Mouse (Mus musculus): ENCODE results near the gene Vsnl1. TPM values are rescaled to one million over a fixed set of nuclear protein-coding genes. Genes with fewer than 3 reads are reported as not detected.

Gene Vsnl1
- total and polyA plus RNA-seq, 2 experiments from 2014 or later, result 208 to 288 TPM

DNA sequence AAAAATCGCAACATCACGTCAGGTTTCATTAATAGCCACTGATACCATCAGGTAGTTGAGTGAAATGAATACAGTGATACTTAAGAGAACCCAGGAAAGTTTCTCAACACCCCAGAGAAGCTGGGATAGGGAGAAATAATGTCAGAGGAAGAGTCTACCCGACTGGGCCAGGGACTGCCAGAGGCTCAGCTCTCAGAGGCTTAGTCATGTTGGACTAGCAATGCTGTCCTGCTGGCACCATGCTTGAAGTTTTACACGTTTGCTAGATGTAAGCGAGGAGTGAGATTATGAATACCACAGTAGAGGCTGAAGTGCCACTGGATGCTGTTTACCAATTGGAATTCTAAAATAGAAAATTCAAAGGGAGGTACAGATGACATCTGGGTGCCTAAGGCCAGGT is 39.4 kb downstream of the Vsnl1 start:
- Histone ChIP-seq H3K4me3 (ENCODE audit: low read depth, low read length) (no peak overlapping the region), H3K4me1 (ENCODE audit: insufficient read depth, low read length) (no peaks in the 10 kb centered on the region), H3K36me3 (ENCODE audit: insufficient read depth, low read length) (no peaks in the 10 kb centered on the region), H3K27ac (ENCODE audit: low read depth, low read length) (no peak overlapping the region), H3K4me2 (ENCODE audit: low read depth, low read length, poor library complexity, severe bottlenecking) (no peak overlapping the region), H3K27me3 (ENCODE audit: insufficient read depth, low read length) (no peaks in the 10 kb centered on the region), H3K9me3 (ENCODE audit: low read length) (no peaks in the 10 kb centered on the region), H3K9ac (replicated peaks; ENCODE audit: low read length, poor library complexity, severe bottlenecking) (no peak overlapping the region)
- DNase-seq (ENCODE audit: low spot score), result no peak
- 84% methylated on average over 5 of the region's 5 CpGs for WGBS
- ATAC-seq (ENCODE audit: low FRiP score), result no peak
- TF ChIP-seq CTCF (IDR thresholded peaks at IDR 0.05), result no peak

DNA sequence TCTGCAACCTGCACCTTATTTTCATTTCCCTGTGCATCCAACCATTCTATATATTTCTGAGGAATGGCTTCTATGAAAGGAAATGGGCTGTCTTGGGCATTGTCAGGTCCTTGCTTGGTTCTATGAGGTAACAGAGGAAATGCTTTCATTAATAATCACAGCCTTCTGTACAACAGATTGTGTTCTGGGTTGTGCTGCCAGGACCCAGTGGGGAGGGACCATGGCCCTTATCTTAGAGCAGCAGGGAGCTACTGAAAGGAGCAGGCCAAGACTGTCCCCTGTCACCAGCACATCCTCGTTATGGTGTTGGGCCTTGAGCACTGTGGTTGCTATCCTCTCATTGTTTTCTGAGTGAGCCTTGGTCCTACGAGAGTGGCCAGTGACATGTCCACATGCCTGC is 40.9 kb downstream of the Vsnl1 start:
- Histone ChIP-seq H3K4me2 (ENCODE audit: low read depth, low read length, poor library complexity, severe bottlenecking) (no peak overlapping the region), H3K9me3 (ENCODE audit: low read length) (no peaks in the 10 kb centered on the region), H3K9ac (replicated peaks; ENCODE audit: low read length, poor library complexity, severe bottlenecking) (no peak overlapping the region), H3K4me1 (ENCODE audit: insufficient read depth, low read length) (no peaks in the 10 kb centered on the region), H3K4me3 (ENCODE audit: low read depth, low read length) (no peak overlapping the region), H3K27ac (ENCODE audit: low read depth, low read length) (no peak overlapping the region), H3K36me3 (ENCODE audit: insufficient read depth, low read length) (no peaks in the 10 kb centered on the region), H3K27me3 (ENCODE audit: insufficient read depth, low read length) (no peaks in the 10 kb centered on the region)
- WGBS, result 82% methylated on average over 2 of the region's 2 CpGs
- TF ChIP-seq CTCF (IDR thresholded peaks at IDR 0.05), result no peak
- ATAC-seq (ENCODE audit: low FRiP score) (no peak), DNase-seq (ENCODE audit: low spot score) (no peak)

DNA sequence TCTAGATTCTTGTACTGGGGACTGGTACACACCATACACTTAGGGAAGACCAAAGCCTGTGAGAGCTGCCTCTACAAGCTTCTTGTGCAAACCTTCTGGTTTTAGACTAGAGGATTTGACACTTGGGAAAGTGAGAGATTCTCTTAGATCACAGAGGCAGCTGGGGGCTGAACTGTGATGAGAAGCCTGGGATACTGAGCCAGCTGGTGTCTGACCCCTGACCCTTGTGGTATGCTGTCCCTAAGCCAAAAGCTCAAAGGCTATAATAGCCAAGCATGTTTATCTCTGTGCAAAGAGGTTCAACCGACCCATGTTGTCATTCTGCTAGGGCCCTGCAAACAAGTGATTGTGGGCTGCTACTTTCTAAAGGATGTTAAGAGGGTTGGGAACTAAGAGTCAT is 43.9 kb downstream of the Vsnl1 start:
- Histone ChIP-seq H3K36me3 (ENCODE audit: insufficient read depth, low read length) (no peaks in the 10 kb centered on the region), H3K4me3 (ENCODE audit: low read depth, low read length) (no peak overlapping the region), H3K4me1 (ENCODE audit: insufficient read depth, low read length) (no peaks in the 10 kb centered on the region), H3K4me2 (ENCODE audit: low read depth, low read length, poor library complexity, severe bottlenecking) (no peak overlapping the region), H3K27ac (ENCODE audit: low read depth, low read length) (no peak overlapping the region), H3K27me3 (ENCODE audit: insufficient read depth, low read length) (no peaks in the 10 kb centered on the region), H3K9me3 (ENCODE audit: low read length) (no peaks in the 10 kb centered on the region), H3K9ac (replicated peaks; ENCODE audit: low read length, poor library complexity, severe bottlenecking) (no peak overlapping the region)
- ATAC-seq (ENCODE audit: low FRiP score) (no peak), DNase-seq (ENCODE audit: low spot score) (no peak)
- no peak for TF ChIP-seq CTCF (IDR thresholded peaks at IDR 0.05)
- WGBS, result 50% methylated on average over 1 of the region's 1 CpGs

DNA sequence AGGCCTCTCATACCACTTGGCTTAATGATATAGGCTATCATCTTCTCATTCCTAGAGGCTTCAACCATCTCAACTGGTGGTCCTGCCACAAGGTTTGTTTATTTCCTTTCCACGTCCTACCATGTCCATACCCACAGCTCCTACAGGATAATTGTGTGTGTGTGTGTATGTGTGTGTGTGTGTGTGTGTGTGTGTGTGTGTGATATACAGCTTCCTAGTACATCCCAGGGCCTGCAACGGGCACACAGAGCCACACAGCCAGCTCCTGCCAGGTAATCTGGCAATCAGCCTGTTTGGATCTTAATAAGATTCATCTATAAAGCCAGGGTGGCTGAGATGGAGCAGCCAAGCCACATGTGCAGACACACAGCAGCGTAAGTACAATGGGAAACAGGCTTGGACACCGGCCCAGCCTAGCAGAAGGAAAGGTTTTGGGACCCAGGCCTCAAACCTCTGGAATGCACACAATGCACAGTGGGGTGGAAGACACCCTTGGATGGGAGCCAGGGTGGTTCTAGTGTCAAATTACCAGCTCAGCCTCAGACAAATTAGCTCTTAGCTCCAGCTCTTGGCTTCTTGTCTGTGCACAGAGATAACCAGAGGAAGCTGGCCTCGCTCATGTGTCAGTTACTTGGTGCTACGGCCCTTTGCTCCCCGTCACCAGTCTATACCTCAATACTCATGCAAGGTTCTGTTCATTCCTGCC is 45.0 kb downstream of the Vsnl1 start:
- DNase-seq (ENCODE audit: low spot score) (peak; percentile 70), ATAC-seq (ENCODE audit: low FRiP score) (peak; percentile 25)
- no peak overlapping the region for H3K4me2 ChIP-seq (ENCODE audit: low read depth, low read length, poor library complexity, severe bottlenecking)
- H3K9me3 ChIP-seq (ENCODE audit: low read length), result no peaks in the 10 kb centered on the region
- H3K9ac ChIP-seq (replicated peaks; ENCODE audit: low read length, poor library complexity, severe bottlenecking), result no peak overlapping the region
- H3K36me3 ChIP-seq (ENCODE audit: insufficient read depth, low read length), result no peaks in the 10 kb centered on the region
- no peak overlapping the region for H3K4me3 ChIP-seq (ENCODE audit: low read depth, low read length)
- TF ChIP-seq CTCF (IDR thresholded peaks at IDR 0.05), result no peak
- WGBS, result 54% methylated on average over 7 of the region's 7 CpGs
- H3K27ac ChIP-seq (ENCODE audit: low read depth, low read length), result no peak overlapping the region
- H3K27me3 ChIP-seq (ENCODE audit: insufficient read depth, low read length), result no peaks in the 10 kb centered on the region
- H3K4me1 ChIP-seq (ENCODE audit: insufficient read depth, low read length), result no peaks in the 10 kb centered on the region

DNA sequence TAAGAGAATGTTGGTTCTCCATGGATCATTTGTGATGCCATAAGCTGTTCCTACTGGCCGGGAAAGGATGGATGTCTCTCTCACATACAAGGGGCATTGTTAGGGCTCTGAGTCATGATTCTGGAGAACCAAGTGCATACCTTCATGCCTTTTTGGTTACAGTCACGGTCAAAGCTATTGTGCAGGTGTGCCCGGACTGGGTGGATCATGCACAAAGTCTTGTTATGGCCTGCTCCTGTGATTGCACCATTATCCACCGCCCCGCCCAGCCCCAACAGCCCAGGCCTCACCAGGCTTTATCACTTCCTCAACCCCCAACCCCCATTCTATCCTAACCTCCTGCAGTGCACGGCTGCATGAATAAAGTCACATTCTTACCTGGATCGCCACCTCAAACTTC is 47.3 kb downstream of the Vsnl1 start:
- no peaks in the 10 kb centered on the region for H3K4me1 ChIP-seq (ENCODE audit: insufficient read depth, low read length)
- 93% methylated on average over 7 of the region's 7 CpGs for WGBS
- H3K4me3 ChIP-seq (ENCODE audit: low read depth, low read length), result no peak overlapping the region
- DNase-seq (ENCODE audit: low spot score) (no peak), ATAC-seq (ENCODE audit: low FRiP score) (no peak)
- H3K27me3 ChIP-seq (ENCODE audit: insufficient read depth, low read length), result no peaks in the 10 kb centered on the region
- no peaks in the 10 kb centered on the region for H3K36me3 ChIP-seq (ENCODE audit: insufficient read depth, low read length)
- no peak for TF ChIP-seq CTCF (IDR thresholded peaks at IDR 0.05)
- no peaks in the 10 kb centered on the region for H3K9me3 ChIP-seq (ENCODE audit: low read length)
- H3K9ac ChIP-seq (replicated peaks; ENCODE audit: low read length, poor library complexity, severe bottlenecking), result no peak overlapping the region
- H3K27ac ChIP-seq (ENCODE audit: low read depth, low read length), result no peak overlapping the region
- H3K4me2 ChIP-seq (ENCODE audit: low read depth, low read length, poor library complexity, severe bottlenecking), result no peak overlapping the region

DNA sequence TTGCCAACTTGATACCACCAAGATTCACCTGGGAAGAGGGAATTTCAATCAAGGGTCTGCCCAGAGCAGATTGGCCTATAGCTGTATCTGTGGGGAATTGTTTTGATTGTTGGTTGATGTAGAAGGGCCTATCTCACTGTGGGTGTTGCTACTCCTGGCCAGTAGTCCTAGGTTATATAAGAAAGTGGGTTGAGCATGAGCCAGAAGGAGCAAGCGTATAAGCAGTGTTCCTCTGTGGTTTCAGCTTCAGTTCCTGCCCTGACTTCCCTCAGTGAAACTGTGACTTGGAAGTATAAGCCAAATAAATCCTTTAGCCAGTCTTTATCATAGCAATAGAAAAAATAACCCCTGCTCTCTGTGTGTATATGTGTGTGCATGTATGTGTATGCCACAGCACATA is 51.7 kb downstream of the Vsnl1 start:
- Histone ChIP-seq H3K4me3 (ENCODE audit: low read depth, low read length) (no peak overlapping the region), H3K9ac (replicated peaks; ENCODE audit: low read length, poor library complexity, severe bottlenecking) (no peak overlapping the region), H3K4me2 (ENCODE audit: low read depth, low read length, poor library complexity, severe bottlenecking) (no peak overlapping the region), H3K4me1 (ENCODE audit: insufficient read depth, low read length) (no peaks in the 10 kb centered on the region), H3K27me3 (ENCODE audit: insufficient read depth, low read length) (no peaks in the 10 kb centered on the region), H3K36me3 (ENCODE audit: insufficient read depth, low read length) (0 out of 2 replicates have a peak, but pooled peaks cover 3% of the 10 kb centered on the region), H3K9me3 (ENCODE audit: low read length) (no peaks in the 10 kb centered on the region), H3K27ac (ENCODE audit: low read depth, low read length) (no peak overlapping the region)
- DNase-seq (ENCODE audit: low spot score), result no peak
- TF ChIP-seq CTCF (IDR thresholded peaks at IDR 0.05), result no peak
- 90% methylated on average over 1 of the region's 1 CpGs for WGBS
- ATAC-seq (ENCODE audit: low FRiP score), result no peak
